Mouse (Mus musculus) neural tube, embryonic 13.5 days (tissue): ENCODE measurements around the gene Tmem178b. TPM values are rescaled to one million over a fixed set of nuclear protein-coding genes. Genes with fewer than 3 reads are reported as not detected.

Source experiments
- ATAC-seq: fragments of 200-750 bp; cut with Nextera tagmentation; 2 replicates; pipeline ENCODE4 v1.8.0; 2017; ENCODE audit warnings: low read depth, mild to moderate bottlenecking, moderate TSS enrichment, moderate library complexity
- H3K27ac ChIP-seq: fragments of 300-500 bp; sonication (generic); replicated peaks from 2 replicates; pipeline ENCODE4 v1.5.1; 2015; ENCODE audit warnings: moderate library complexity, mild to moderate bottlenecking, inconsistent platforms
- H3K27me3 ChIP-seq: fragments of 300-500 bp; sonication (generic); 2 replicates; pipeline ENCODE4 v1.6.1; 2015; ENCODE audit warnings: mild to moderate bottlenecking, inconsistent platforms
- H3K36me3 ChIP-seq: fragments of 300-500 bp; sonication (generic); 2 replicates; pipeline ENCODE4 v1.6.1; 2015; ENCODE audit warnings: mild to moderate bottlenecking, inconsistent platforms
- H3K4me1 ChIP-seq: fragments of 300-500 bp; sonication (generic); replicated peaks from 2 replicates; pipeline ENCODE4 v1.6.1; 2015; ENCODE audit warnings: inconsistent platforms
- H3K4me2 ChIP-seq: fragments of 300-500 bp; sonication (generic); 2 replicates; pipeline ENCODE4 v1.6.1; 2015; ENCODE audit warnings: inconsistent platforms, mild to moderate bottlenecking, moderate library complexity
- H3K4me3 ChIP-seq: fragments of 300-500 bp; sonication (generic); 2 replicates; pipeline ENCODE4 v1.5.1; 2015; ENCODE audit warnings: mild to moderate bottlenecking, inconsistent platforms
- H3K9ac ChIP-seq: fragments of 300-500 bp; sonication (generic); 2 replicates; pipeline ENCODE4 v1.6.1; 2015; ENCODE audit warnings: moderate library complexity, mild to moderate bottlenecking, inconsistent platforms
- H3K9me3 ChIP-seq: fragments of 300-500 bp; sonication (generic); 2 replicates; pipeline ENCODE4 v1.6.1; 2016; ENCODE audit warnings: inconsistent platforms
- WGBS: fragments of 180-500 bp; shearing (Covaris S2); methylation state at CpG from one replicate; pipeline ENCODE4 v1.1.7; 2015; 5-methylcytosine and 5-hydroxymethylcytosine counted together
- polyA plus RNA-seq: library from polyadenylated mRNA; unstranded; fragments of >200 nt; fragmentation: Nextera tagmentation; extraction: Ambion mirVana; gene quantifications from 2 replicates; pipeline ENCODE4 v1.2.1, GENCODE M21; 2015

Tmem178b gene
- polyA plus RNA-seq, 1 experiment from 2014 or later: 26.7 TPM

- no peak for ATAC-seq
- 55% methylated on average over 3 of the region's 3 CpGs for WGBS
- Histone ChIP-seq H3K27me3 (no peaks in the 10 kb centered on the region), H3K4me3 (no peak overlapping the region), H3K4me1 (peaks cover 42% of the 10 kb centered on the region), H3K36me3 (no peaks in the 10 kb centered on the region), H3K4me2 (no peak overlapping the region), H3K9me3 (no peaks in the 10 kb centered on the region), H3K27ac (no peak overlapping the region), H3K9ac (no peak overlapping the region)
These were observed 243.2 kb downstream of the Tmem178b start for GRCm38 (mm10) chr6:40116225-40116624.

GRCm38 (mm10) chr6:40120176-40120575 lies 247.1 kb downstream of the Tmem178b start:
- H3K36me3 ChIP-seq: no peaks in the 10 kb centered on the region
- WGBS: 85% methylated on average over 2 of the region's 2 CpGs

GRCm38 (mm10) chr6:40121494-40121893 lies 248.4 kb downstream of the Tmem178b start:
- no peaks in the 10 kb centered on the region for H3K27me3 ChIP-seq
- 63% methylated on average over 4 of the region's 4 CpGs for WGBS
- no peak overlapping the region for H3K27ac ChIP-seq

More at GRCm38 (mm10) chr6:40120176-40120575, 247.1 kb downstream of the Tmem178b start:
- Histone ChIP-seq H3K4me2 (no peak overlapping the region), H3K4me1 (peaks cover 24% of the 10 kb centered on the region), H3K9ac (no peak overlapping the region), H3K27me3 (no peaks in the 10 kb centered on the region), H3K9me3 (no peaks in the 10 kb centered on the region), H3K27ac (no peak overlapping the region), H3K4me3 (no peak overlapping the region)
- ATAC-seq: no peak

GRCm38 (mm10) chr6:40123070-40123690 lies 250.1 kb downstream of the Tmem178b start:
- H3K27ac ChIP-seq: no peak overlapping the region
- peak; percentile 49; the same call in 1 of the 2 replicates for ATAC-seq
- 68% methylated on average over 12 of the region's 12 CpGs for WGBS

More at GRCm38 (mm10) chr6:40121494-40121893, 248.4 kb downstream of the Tmem178b start:
- no peak for ATAC-seq
- no peak overlapping the region for H3K4me2 ChIP-seq
- peaks cover 13% of the 10 kb centered on the region; the same call in 1 of the 2 replicates for H3K4me1 ChIP-seq
- H3K36me3 ChIP-seq: no peaks in the 10 kb centered on the region
- H3K9ac ChIP-seq: no peak overlapping the region
- H3K9me3 ChIP-seq: no peaks in the 10 kb centered on the region
- no peak overlapping the region for H3K4me3 ChIP-seq

GRCm38 (mm10) chr6:40123960-40124359 lies 250.9 kb downstream of the Tmem178b start:
- Histone ChIP-seq H3K9ac (no peak overlapping the region), H3K4me1 (0 out of 2 replicates have a peak, but pooled peaks cover 12% of the 10 kb centered on the region), H3K36me3 (no peaks in the 10 kb centered on the region), H3K4me2 (no peak overlapping the region), H3K4me3 (no peak overlapping the region), H3K9me3 (no peaks in the 10 kb centered on the region), H3K27me3 (no peaks in the 10 kb centered on the region), H3K27ac (no peak overlapping the region)
- ATAC-seq: no peak

More at GRCm38 (mm10) chr6:40123070-40123690, 250.1 kb downstream of the Tmem178b start:
- 0 out of 2 replicates have a peak, but pooled peaks cover 12% of the 10 kb centered on the region for H3K4me1 ChIP-seq
- H3K27me3 ChIP-seq: no peaks in the 10 kb centered on the region
- no peak overlapping the region for H3K4me2 ChIP-seq
- no peak overlapping the region for H3K4me3 ChIP-seq
- H3K36me3 ChIP-seq: no peaks in the 10 kb centered on the region
- no peaks in the 10 kb centered on the region for H3K9me3 ChIP-seq
- H3K9ac ChIP-seq: no peak overlapping the region

- H3K36me3 ChIP-seq: no peaks in the 10 kb centered on the region
- no peak overlapping the region for H3K4me3 ChIP-seq
- no peak overlapping the region for H3K4me2 ChIP-seq
- no peak overlapping the region for H3K9ac ChIP-seq
- no peaks in the 10 kb centered on the region for H3K27me3 ChIP-seq
- ATAC-seq: no peak
- WGBS: 89% methylated on average over 6 of the region's 6 CpGs
- no peak overlapping the region for H3K27ac ChIP-seq
- H3K9me3 ChIP-seq: no peaks in the 10 kb centered on the region
- H3K4me1 ChIP-seq: peaks cover 2% of the 10 kb centered on the region; the same call in 1 of the 2 replicates
These were observed 255.6 kb downstream of the Tmem178b start for GRCm38 (mm10) chr6:40128716-40129115.

- ATAC-seq: no peak
- Histone ChIP-seq H3K4me1 (peaks cover 8% of the 10 kb centered on the region), H3K4me2 (no peak overlapping the region), H3K9ac (no peak overlapping the region), H3K27ac (no peak overlapping the region), H3K27me3 (no peaks in the 10 kb centered on the region), H3K9me3 (no peaks in the 10 kb centered on the region), H3K4me3 (no peak overlapping the region), H3K36me3 (no peaks in the 10 kb centered on the region)
- 94% methylated on average over 1 of the region's 1 CpGs for WGBS
These were observed 258.9 kb downstream of the Tmem178b start for GRCm38 (mm10) chr6:40131936-40132335.

GRCm38 (mm10) chr6:40133436-40133835 lies 260.4 kb downstream of the Tmem178b start:
- H3K9me3 ChIP-seq: no peaks in the 10 kb centered on the region
- no peak overlapping the region; the same call in 1 of the 2 replicates for H3K27ac ChIP-seq
- WGBS: 86% methylated on average over 6 of the region's 6 CpGs
- H3K4me1 ChIP-seq: peaks cover 23% of the 10 kb centered on the region
- H3K4me2 ChIP-seq: no peak overlapping the region
- H3K27me3 ChIP-seq: no peaks in the 10 kb centered on the region
- ATAC-seq: no peak
- H3K9ac ChIP-seq: no peak overlapping the region
- H3K36me3 ChIP-seq: no peaks in the 10 kb centered on the region
- H3K4me3 ChIP-seq: no peak overlapping the region

- no peaks in the 10 kb centered on the region for H3K9me3 ChIP-seq
- ATAC-seq: no peak
- peaks cover 43% of the 10 kb centered on the region for H3K4me1 ChIP-seq
- no peak overlapping the region for H3K9ac ChIP-seq
- no peaks in the 10 kb centered on the region for H3K36me3 ChIP-seq
- no peak overlapping the region for H3K27ac ChIP-seq
- no peak overlapping the region for H3K4me2 ChIP-seq
- H3K27me3 ChIP-seq: no peaks in the 10 kb centered on the region
- no peak overlapping the region for H3K4me3 ChIP-seq
- WGBS: 81% methylated on average over 6 of the region's 6 CpGs
These were observed 262.6 kb downstream of the Tmem178b start for GRCm38 (mm10) chr6:40135716-40136115.

- ATAC-seq: peak; percentile 48; the same call in 1 of the 2 replicates
- Histone ChIP-seq H3K27me3 (no peaks in the 10 kb centered on the region), H3K4me1 (peaks cover 59% of the 10 kb centered on the region), H3K27ac (peak overlapping the region; percentile 75), H3K4me2 (no peak overlapping the region), H3K4me3 (no peak overlapping the region), H3K9me3 (no peaks in the 10 kb centered on the region), H3K36me3 (no peaks in the 10 kb centered on the region), H3K9ac (no peak overlapping the region)
- 31% methylated on average over 6 of the region's 6 CpGs for WGBS
These were observed 264.3 kb downstream of the Tmem178b start for GRCm38 (mm10) chr6:40137346-40137745.

GRCm38 (mm10) chr6:40137831-40138520 lies 264.9 kb downstream of the Tmem178b start:
- H3K4me3 ChIP-seq: no peak overlapping the region
- peak overlapping the region; percentile 75 for H3K27ac ChIP-seq
- peaks cover 65% of the 10 kb centered on the region for H3K4me1 ChIP-seq
- 39% methylated on average over 7 of the region's 7 CpGs for WGBS
- ATAC-seq: peak; percentile 74
- H3K27me3 ChIP-seq: no peaks in the 10 kb centered on the region
- H3K9me3 ChIP-seq: no peaks in the 10 kb centered on the region
- H3K9ac ChIP-seq: no peak overlapping the region
- no peak overlapping the region for H3K4me2 ChIP-seq
- no peaks in the 10 kb centered on the region for H3K36me3 ChIP-seq

GRCm38 (mm10) chr6:40142582-40142981 lies 269.5 kb downstream of the Tmem178b start:
- H3K9ac ChIP-seq: no peak overlapping the region
- H3K27ac ChIP-seq: peak overlapping the region; percentile 57; the same call in 1 of the 2 replicates
- 7% methylated on average over 5 of the region's 5 CpGs for WGBS
- H3K4me2 ChIP-seq: no peak overlapping the region
- ATAC-seq: peak; percentile 58
- no peaks in the 10 kb centered on the region for H3K27me3 ChIP-seq
- H3K36me3 ChIP-seq: no peaks in the 10 kb centered on the region
- H3K4me1 ChIP-seq: peaks cover 52% of the 10 kb centered on the region
- no peak overlapping the region for H3K4me3 ChIP-seq
- no peaks in the 10 kb centered on the region for H3K9me3 ChIP-seq
